Mouse (Mus musculus): Measurements from ENCODE around the gene Kifc1. TPM values are rescaled to one million over a fixed set of nuclear protein-coding genes. Genes with fewer than 3 reads are reported as not detected.
A peak's percentile ranks its signal among the peaks of the same experiment; 100 is the strongest.
"Not testable (repeated sequence)": the region's sequence is repeated elsewhere in the genome, so short reads cannot be mapped to it uniquely, and the experiment has no call there.

Gene Kifc1
- polyA plus RNA-seq, 1 experiment from 2014 or later, result 11.4 TPM

DNA sequence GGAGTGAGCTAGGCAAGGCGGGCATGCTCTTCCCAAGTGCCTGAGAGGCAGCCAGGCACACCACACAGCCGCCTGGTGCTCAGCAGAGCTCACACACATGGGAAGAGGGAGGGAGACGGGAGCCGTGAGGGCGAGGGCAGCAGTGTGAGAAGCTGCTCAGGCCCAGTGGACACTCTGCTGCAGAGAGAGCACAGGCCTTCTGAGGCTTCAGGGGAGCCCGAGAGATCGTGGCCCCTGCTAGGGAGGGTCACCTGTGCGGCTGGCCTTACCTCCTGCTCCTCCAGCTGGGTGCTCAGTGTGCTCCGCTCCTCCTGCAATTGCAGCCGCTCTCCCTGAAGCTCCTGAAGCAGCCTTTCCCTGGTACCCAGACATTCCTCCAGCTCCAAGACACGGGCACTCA, 6.1 kb downstream of the Kifc1 start:
- not testable (repeated sequence) for H3K27ac ChIP-seq (ENCODE audit: low read depth, low read length); H3K27me3 ChIP-seq (ENCODE audit: control insufficient read depth, insufficient read depth, low read length); H3K9ac ChIP-seq (ENCODE audit: low read length); H3K4me1 ChIP-seq (ENCODE audit: control insufficient read depth, insufficient read depth, low read length); H3K4me2 ChIP-seq; H3K4me3 ChIP-seq (ENCODE audit: low read depth, low read length); ATAC-seq (ENCODE audit: low FRiP score); H3K9me3 ChIP-seq (ENCODE audit: control insufficient read depth, low read length); H3K36me3 ChIP-seq (ENCODE audit: control insufficient read depth, insufficient read depth, low read length)
- WGBS, result 93% methylated on average over 9 of the region's 11 CpGs
- DNase-seq (ENCODE audit: low spot score, missing footprints), result peak; percentile 65

DNA sequence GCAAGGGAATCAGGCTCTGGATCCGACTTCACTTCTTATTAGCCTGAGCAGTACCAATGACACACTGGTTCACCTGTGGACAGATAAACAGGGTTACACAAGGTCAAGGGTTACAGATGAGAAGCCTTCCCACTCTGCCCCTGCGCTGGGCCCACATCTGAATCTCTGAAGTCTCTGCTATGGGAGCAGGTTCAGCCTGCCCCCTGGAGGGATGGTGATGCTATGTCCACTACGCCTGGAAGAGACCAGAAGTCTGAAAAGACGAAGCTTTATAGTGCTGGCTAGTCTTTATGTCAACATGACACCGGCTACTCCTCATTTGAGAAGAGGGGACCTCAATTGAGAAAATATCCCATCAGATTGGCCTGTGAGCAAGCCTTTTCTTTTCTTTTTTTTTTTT, 14.7 kb downstream of the Kifc1 start:
- H3K9ac ChIP-seq (ENCODE audit: low read length); H3K27me3 ChIP-seq (ENCODE audit: control insufficient read depth, insufficient read depth, low read length); ATAC-seq (ENCODE audit: low FRiP score); H3K4me3 ChIP-seq (ENCODE audit: low read depth, low read length); DNase-seq (ENCODE audit: low spot score, missing footprints); H3K9me3 ChIP-seq (ENCODE audit: control insufficient read depth, low read length); H3K4me2 ChIP-seq; H3K4me1 ChIP-seq (ENCODE audit: control insufficient read depth, insufficient read depth, low read length); H3K36me3 ChIP-seq (ENCODE audit: control insufficient read depth, insufficient read depth, low read length); H3K27ac ChIP-seq (ENCODE audit: low read depth, low read length): not testable (repeated sequence)
- 79% methylated on average over 5 of the region's 5 CpGs for WGBS

DNA sequence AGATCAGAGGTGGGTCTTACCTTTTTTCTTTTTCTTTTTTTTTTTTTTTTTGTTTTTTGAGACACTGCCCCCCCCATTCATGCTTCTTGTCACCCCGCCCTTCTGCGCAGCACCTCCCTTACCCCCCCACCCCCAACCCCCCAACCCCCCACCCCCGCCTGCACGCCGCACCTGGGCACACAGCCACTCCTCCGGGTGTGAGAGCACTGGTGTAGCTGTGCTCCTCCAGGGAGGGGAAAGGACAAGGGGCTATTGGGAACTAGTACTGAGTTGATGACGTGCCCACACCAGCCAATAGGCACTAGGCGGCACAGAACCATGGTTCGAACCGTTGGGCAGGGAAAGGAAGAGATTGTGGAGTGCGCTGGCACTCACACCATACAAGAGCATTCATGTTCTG, 16.1 kb downstream of the Kifc1 start:
- DNase-seq (ENCODE audit: low spot score, missing footprints), result no peak
- Histone ChIP-seq H3K4me2 (no peak overlapping the region), H3K27me3 (ENCODE audit: control insufficient read depth, insufficient read depth, low read length) (no peaks in the 10 kb centered on the region), H3K36me3 (ENCODE audit: control insufficient read depth, insufficient read depth, low read length) (peaks cover 2% of the 10 kb centered on the region; the same call in 1 of the 2 replicates), H3K27ac (ENCODE audit: low read depth, low read length) (no peak overlapping the region), H3K9ac (ENCODE audit: low read length) (no peak overlapping the region), H3K9me3 (ENCODE audit: control insufficient read depth, low read length) (no peaks in the 10 kb centered on the region), H3K4me3 (ENCODE audit: low read depth, low read length) (no peak overlapping the region), H3K4me1 (ENCODE audit: control insufficient read depth, insufficient read depth, low read length) (no peaks in the 10 kb centered on the region)
- no peak for ATAC-seq (ENCODE audit: low FRiP score)
- WGBS, result 92% methylated on average over 11 of the region's 11 CpGs

DNA sequence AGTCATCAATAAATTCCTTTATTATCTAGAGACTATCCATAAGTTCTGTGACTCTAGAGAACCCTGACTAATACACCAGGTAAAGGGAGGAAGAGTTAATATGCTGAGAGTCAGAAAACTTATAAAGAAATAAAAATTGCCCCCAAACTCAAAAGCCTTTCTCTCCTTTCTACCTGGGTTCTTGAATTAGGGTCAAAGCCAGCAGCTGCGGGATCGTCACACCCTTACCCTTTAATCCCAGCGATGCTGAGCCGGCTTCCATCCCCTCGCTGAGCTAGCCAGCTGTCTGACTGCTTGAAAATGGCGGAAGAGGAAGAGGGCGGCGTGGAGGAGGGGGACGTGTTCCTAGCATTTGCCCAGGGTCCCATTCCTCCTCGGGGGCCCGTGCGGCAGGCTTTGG, 16.9 kb downstream of the Kifc1 start, which contains the start of gene Gm7029:
Gene Gm7029, plus strand, starts transcription at position 301 of the 400 bp plus-strand sequence.
- not testable (repeated sequence) for H3K27ac ChIP-seq (ENCODE audit: low read depth, low read length); H3K27me3 ChIP-seq (ENCODE audit: control insufficient read depth, insufficient read depth, low read length); H3K9ac ChIP-seq (ENCODE audit: low read length); H3K4me3 ChIP-seq (ENCODE audit: low read depth, low read length); H3K4me2 ChIP-seq; H3K4me1 ChIP-seq (ENCODE audit: control insufficient read depth, insufficient read depth, low read length); H3K36me3 ChIP-seq (ENCODE audit: control insufficient read depth, insufficient read depth, low read length); DNase-seq (ENCODE audit: low spot score, missing footprints); ATAC-seq (ENCODE audit: low FRiP score); H3K9me3 ChIP-seq (ENCODE audit: control insufficient read depth, low read length)
- 65% methylated on average over 4 of the region's 12 CpGs for WGBS

DNA sequence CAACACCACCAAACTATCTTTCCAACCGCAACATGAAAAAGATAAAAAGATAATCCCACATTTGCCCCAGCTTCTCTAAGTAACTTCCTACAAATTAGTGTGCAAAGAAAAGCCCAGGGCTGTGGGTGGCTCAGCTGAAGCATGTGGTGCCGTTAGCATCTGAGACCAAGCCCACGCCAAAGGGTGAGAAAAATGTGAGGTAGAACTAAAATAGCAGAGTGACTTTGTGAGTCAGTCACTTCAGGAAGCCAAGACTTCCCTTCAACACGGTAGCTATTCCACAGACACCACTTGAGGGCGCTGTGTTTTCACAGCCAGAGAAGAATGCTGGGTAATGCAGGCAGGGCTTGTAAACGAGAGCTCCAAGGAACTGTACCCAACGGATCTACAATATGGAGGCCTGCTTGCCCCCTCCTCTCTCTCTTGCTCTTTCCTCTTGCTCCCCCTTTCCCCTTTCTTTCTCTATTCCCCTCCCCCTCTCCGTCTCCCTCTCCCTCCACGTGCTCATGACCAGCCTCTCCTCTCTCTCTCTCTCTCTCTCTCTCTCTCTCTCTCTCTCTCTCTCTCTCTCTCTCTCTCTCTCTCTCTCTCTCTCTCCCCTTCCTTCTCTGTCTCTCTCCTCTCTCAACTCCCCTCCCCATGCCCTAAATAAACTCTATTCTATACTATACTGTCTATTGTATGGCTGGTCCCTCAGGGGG, 25.0 kb downstream of the Kifc1 start:
- no peaks in the 10 kb centered on the region for H3K4me1 ChIP-seq (ENCODE audit: control insufficient read depth, insufficient read depth, low read length)
- H3K27ac ChIP-seq (ENCODE audit: low read depth, low read length), result no peak overlapping the region
- no peak overlapping the region for H3K4me2 ChIP-seq
- no peaks in the 10 kb centered on the region for H3K36me3 ChIP-seq (ENCODE audit: control insufficient read depth, insufficient read depth, low read length)
- H3K27me3 ChIP-seq (ENCODE audit: control insufficient read depth, insufficient read depth, low read length), result no peaks in the 10 kb centered on the region
- WGBS, result 46% methylated on average over 9 of the region's 9 CpGs
- no peak overlapping the region for H3K4me3 ChIP-seq (ENCODE audit: low read depth, low read length)
- DNase-seq (ENCODE audit: low spot score, missing footprints) (no peak), ATAC-seq (ENCODE audit: low FRiP score) (no peak)
- H3K9me3 ChIP-seq (ENCODE audit: control insufficient read depth, low read length), result no peaks in the 10 kb centered on the region
- H3K9ac ChIP-seq (ENCODE audit: low read length), result no peak overlapping the region

DNA sequence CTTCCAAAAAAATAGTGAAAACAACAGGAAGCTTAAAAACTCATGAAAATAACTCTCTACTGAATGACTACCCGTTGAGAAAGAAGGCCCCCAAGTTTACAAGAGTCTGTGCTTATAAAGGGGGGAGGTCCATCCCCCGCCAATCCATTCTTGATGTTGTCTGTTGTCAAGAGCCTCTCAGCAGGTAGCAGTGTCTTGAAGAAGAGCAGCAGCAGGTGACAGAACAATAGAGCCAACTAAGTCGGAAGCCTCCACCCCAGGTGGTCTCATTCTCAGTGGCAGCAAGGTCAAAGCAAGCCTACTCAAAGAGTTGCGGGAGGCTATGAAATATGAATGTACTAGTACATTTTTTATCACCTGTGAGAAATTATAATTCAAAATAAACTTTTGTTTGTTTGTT, 32.6 kb downstream of the Kifc1 start:
- Histone ChIP-seq H3K27me3 (ENCODE audit: control insufficient read depth, insufficient read depth, low read length) (no peaks in the 10 kb centered on the region), H3K9ac (ENCODE audit: low read length) (no peak overlapping the region), H3K4me3 (ENCODE audit: low read depth, low read length) (no peak overlapping the region), H3K27ac (ENCODE audit: low read depth, low read length) (no peak overlapping the region), H3K4me1 (ENCODE audit: control insufficient read depth, insufficient read depth, low read length) (no peaks in the 10 kb centered on the region), H3K4me2 (no peak overlapping the region), H3K9me3 (ENCODE audit: control insufficient read depth, low read length) (no peaks in the 10 kb centered on the region), H3K36me3 (ENCODE audit: control insufficient read depth, insufficient read depth, low read length) (no peaks in the 10 kb centered on the region)
- WGBS, result 70% methylated on average over 4 of the region's 4 CpGs
- DNase-seq (ENCODE audit: low spot score, missing footprints) (no peak), ATAC-seq (ENCODE audit: low FRiP score) (no peak)

DNA sequence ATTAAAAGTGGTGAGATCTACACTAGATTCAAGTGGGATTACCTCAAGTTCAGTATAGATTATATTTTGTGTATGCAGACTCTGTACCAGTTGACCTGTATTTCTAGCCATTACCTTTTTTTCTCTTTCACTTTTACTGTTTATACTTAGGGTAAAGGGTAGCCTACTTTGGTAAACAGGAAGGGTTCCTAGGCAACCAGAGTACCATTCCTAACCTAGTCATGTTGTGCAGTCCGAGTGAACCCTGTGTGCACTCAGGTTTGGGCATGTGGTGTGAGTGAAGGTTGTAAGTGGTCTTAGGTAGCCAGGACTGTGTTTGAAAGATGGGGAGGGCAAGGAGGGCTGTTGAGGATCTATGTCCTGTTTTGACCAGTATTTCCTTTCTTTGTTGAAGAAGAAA, 39.1 kb downstream of the Kifc1 start:
- Histone ChIP-seq H3K27me3 (ENCODE audit: control insufficient read depth, insufficient read depth, low read length) (no peaks in the 10 kb centered on the region), H3K4me3 (ENCODE audit: low read depth, low read length) (no peak overlapping the region), H3K36me3 (ENCODE audit: control insufficient read depth, insufficient read depth, low read length) (0 out of 2 replicates have a peak, but pooled peaks cover 2% of the 10 kb centered on the region), H3K27ac (ENCODE audit: low read depth, low read length) (no peak overlapping the region), H3K4me1 (ENCODE audit: control insufficient read depth, insufficient read depth, low read length) (no peaks in the 10 kb centered on the region), H3K4me2 (no peak overlapping the region), H3K9me3 (ENCODE audit: control insufficient read depth, low read length) (no peaks in the 10 kb centered on the region), H3K9ac (ENCODE audit: low read length) (no peak overlapping the region)
- ATAC-seq (ENCODE audit: low FRiP score) (no peak), DNase-seq (ENCODE audit: low spot score, missing footprints) (no peak)
- 87% methylated on average over 1 of the region's 1 CpGs for WGBS

DNA sequence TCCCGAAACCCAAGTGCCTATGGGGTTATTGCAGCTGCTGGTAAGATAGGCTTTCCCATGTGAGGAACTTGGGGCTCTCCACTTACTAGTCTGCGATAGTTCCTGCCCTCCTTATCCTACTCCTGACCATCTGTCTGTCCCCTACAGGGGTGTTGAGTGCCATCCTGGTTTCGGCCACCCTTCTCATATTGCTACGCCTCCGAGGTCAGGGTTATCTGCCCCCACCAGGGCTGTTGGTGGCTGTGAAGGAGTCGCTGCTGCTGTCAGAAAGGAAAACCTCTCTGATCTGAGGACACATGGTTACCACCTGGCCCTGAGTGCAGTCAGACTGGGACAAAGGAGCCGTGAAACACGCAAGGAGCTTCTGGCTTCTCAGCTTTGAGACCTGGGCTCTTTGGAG, 42.3 kb downstream of the Kifc1 start:
- Histone ChIP-seq H3K4me1 (ENCODE audit: control insufficient read depth, insufficient read depth, low read length) (peaks cover 10% of the 10 kb centered on the region), H3K9me3 (ENCODE audit: control insufficient read depth, low read length) (no peaks in the 10 kb centered on the region), H3K27ac (ENCODE audit: low read depth, low read length) (no peak overlapping the region), H3K27me3 (ENCODE audit: control insufficient read depth, insufficient read depth, low read length) (no peaks in the 10 kb centered on the region), H3K36me3 (ENCODE audit: control insufficient read depth, insufficient read depth, low read length) (0 out of 2 replicates have a peak, but pooled peaks cover 2% of the 10 kb centered on the region), H3K4me3 (ENCODE audit: low read depth, low read length) (no peak overlapping the region), H3K4me2 (no peak overlapping the region), H3K9ac (ENCODE audit: low read length) (no peak overlapping the region)
- ATAC-seq (ENCODE audit: low FRiP score) (no peak), DNase-seq (ENCODE audit: low spot score, missing footprints) (no peak)
- 90% methylated on average over 8 of the region's 8 CpGs for WGBS

DNA sequence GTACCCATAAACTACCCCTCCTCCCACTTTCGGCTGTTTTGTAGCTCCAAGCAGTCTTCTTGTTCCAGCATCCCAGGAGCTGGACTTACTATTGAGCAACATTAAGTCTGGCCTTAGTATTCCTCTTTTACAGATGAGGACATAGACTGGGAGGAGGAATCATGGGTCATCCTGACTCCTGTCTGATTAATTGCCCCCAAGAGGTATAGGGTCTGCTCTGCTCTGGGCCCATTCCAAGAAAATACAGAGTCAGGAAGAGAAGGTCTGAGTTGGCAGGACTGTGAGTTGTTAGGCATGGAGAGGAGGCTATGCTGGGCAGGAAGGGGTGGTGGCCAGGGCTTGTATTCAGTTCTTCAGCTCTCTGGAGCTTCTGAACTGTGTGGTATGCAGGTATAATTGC, 46.3 kb downstream of the Kifc1 start:
- ATAC-seq (ENCODE audit: low FRiP score) (no peak), DNase-seq (ENCODE audit: low spot score, missing footprints) (no peak)
- WGBS, result 81% methylated on average over 1 of the region's 1 CpGs
- Histone ChIP-seq H3K9me3 (ENCODE audit: control insufficient read depth, low read length) (no peaks in the 10 kb centered on the region), H3K4me1 (ENCODE audit: control insufficient read depth, insufficient read depth, low read length) (peaks cover 10% of the 10 kb centered on the region), H3K4me3 (ENCODE audit: low read depth, low read length) (peak overlapping the region; percentile 85; the same call in 1 of the 2 replicates), H3K27me3 (ENCODE audit: control insufficient read depth, insufficient read depth, low read length) (no peaks in the 10 kb centered on the region), H3K4me2 (peak overlapping the region; percentile 94), H3K36me3 (ENCODE audit: control insufficient read depth, insufficient read depth, low read length) (no peaks in the 10 kb centered on the region), H3K9ac (ENCODE audit: low read length) (0 out of 2 replicates have a peak overlapping the region, but pooled peaks have one; percentile 79), H3K27ac (ENCODE audit: low read depth, low read length) (no peak overlapping the region)
